Mouse (Mus musculus): ENCODE results near the gene Erc2.

Erc2 gene

GRCm38 (mm10) chr14:28316851-28317250 is 694.6 kb downstream of the Erc2 start:
- DNase-seq = no peak

- no peak for DNase-seq
These were observed 699.8 kb downstream of the Erc2 start for GRCm38 (mm10) chr14:28321916-28322534.

GRCm38 (mm10) chr14:28323243-28323642 is 701.0 kb downstream of the Erc2 start:
- DNase-seq = no peak

GRCm38 (mm10) chr14:28323727-28324126 is 701.5 kb downstream of the Erc2 start:
- no peak for DNase-seq

- DNase-seq = no peak
These were observed 704.2 kb downstream of the Erc2 start for GRCm38 (mm10) chr14:28326456-28326855.

- DNase-seq = no peak
These were observed 706.3 kb downstream of the Erc2 start for GRCm38 (mm10) chr14:28328512-28328911.

GRCm38 (mm10) chr14:28331108-28331507 is 708.9 kb downstream of the Erc2 start:
- DNase-seq = no peak

- no peak for DNase-seq
These were observed 710.2 kb downstream of the Erc2 start for GRCm38 (mm10) chr14:28332351-28332953.

- DNase-seq = no peak
These were observed 716.9 kb downstream of the Erc2 start for GRCm38 (mm10) chr14:28339146-28339545.

- DNase-seq = no peak
These were observed 726.9 kb downstream of the Erc2 start for GRCm38 (mm10) chr14:28349129-28349528.

- DNase-seq = no peak
These were observed 733.8 kb downstream of the Erc2 start for GRCm38 (mm10) chr14:28356031-28356430.

GRCm38 (mm10) chr14:28359502-28359901 is 737.3 kb downstream of the Erc2 start:
- no peak for DNase-seq

- DNase-seq = no peak
These were observed 737.8 kb downstream of the Erc2 start for GRCm38 (mm10) chr14:28359983-28360382.

- DNase-seq = no peak
These were observed 740.1 kb downstream of the Erc2 start for GRCm38 (mm10) chr14:28362336-28362735.

- DNase-seq = no peak
These were observed 748.5 kb downstream of the Erc2 start for GRCm38 (mm10) chr14:28370713-28371112.

GRCm38 (mm10) chr14:28371651-28372050 is 749.4 kb downstream of the Erc2 start:
- no peak for DNase-seq

GRCm38 (mm10) chr14:28375642-28376091 is 753.4 kb downstream of the Erc2 start:
- peak; percentile 21 for DNase-seq

- DNase-seq = no peak
These were observed 754.1 kb downstream of the Erc2 start for GRCm38 (mm10) chr14:28376208-28376805.

GRCm38 (mm10) chr14:28377519-28377918 is 755.3 kb downstream of the Erc2 start:
- no peak for DNase-seq

GRCm38 (mm10) chr14:28380129-28380528 is 757.9 kb downstream of the Erc2 start:
- no peak for DNase-seq

- no peak for DNase-seq
These were observed 759.7 kb downstream of the Erc2 start for GRCm38 (mm10) chr14:28381801-28382550.

GRCm38 (mm10) chr14:28386815-28387607 is 764.8 kb downstream of the Erc2 start:
- no peak for DNase-seq

- no peak for DNase-seq
These were observed 776.7 kb downstream of the Erc2 start for GRCm38 (mm10) chr14:28398915-28399314.
